ENCODE assay signal across 8 mouse cellular contexts in the genomic region with DNA sequence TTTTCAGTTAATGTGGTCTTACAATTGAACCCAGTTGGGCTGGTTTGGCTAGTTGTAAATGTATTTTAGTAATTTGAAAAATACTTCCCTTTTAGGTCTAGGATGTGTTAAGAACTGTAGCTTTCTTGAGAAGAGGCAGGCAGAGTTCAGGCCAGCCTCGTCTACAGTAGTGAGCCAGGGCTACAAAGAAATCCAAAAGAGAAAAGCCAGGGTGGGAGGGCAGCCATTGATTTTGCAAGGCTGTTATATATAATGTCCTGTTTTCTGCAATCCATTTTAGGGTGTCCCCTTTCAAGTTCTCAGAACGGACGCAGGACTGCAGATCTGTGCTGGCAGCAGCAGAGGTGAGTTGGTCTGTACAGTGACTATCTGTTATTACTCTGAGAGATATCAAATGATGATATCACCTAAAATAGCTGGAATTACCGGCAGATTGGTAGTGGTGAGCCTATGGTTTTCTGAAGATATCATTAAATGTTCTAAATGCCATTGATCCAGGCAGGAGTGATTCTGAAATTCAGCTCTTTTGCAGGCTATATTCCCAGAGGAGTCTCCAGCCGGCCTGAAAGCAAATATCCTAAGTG. TPM values are rescaled to one million over a fixed set of nuclear protein-coding genes. Genes with fewer than 3 reads are reported as not detected.
DNase-seq lines count a peak whose midpoint lies in the region; ATAC-seq and TF ChIP-seq lines count a peak whose summit lies in the region.

No protein-coding gene starts in this region.

- H3K27ac ChIP-seq in kidney, embryonic 14.5 days (ENCODE audit: low read depth, low read length), result peak overlapping the region; percentile 91; the same call in 1 of the 2 replicates
- H3K27ac ChIP-seq in bone marrow macrophage, adult 2 months (ENCODE audit: insufficient read depth, low read depth, low read length), result peak overlapping the region; percentile 37
- peak overlapping the region; percentile 40; the same call in 1 of the 2 replicates for H3K27ac ChIP-seq in hindbrain, embryonic 16.5 days (ENCODE audit: low read depth, low read length)
- H3K27ac ChIP-seq in midbrain, embryonic 15.5 days, result peak overlapping the region; percentile 36

- H3K9ac ChIP-seq in kidney, embryonic 14.5 days (ENCODE audit: low read depth, low read length), result peak overlapping the region; percentile 92
- peak overlapping the region; percentile 53 for H3K9ac ChIP-seq in hindbrain, embryonic 16.5 days (ENCODE audit: low read depth, low read length)
- peak overlapping the region; percentile 97; the same call in 1 of the 2 replicates for H3K9ac ChIP-seq in midbrain, embryonic 15.5 days

- DNase-seq in kidney, adult 8-10 months, result no peak
- no peak for DNase-seq in ovary, postnatal 10 days (ENCODE audit: low spot score)
- DNase-seq in cerebellum, adult 11-12 months, result no peak
- no peak for DNase-seq in kidney, adult 9 months

- 8% methylated on average over 5 of the region's 5 CpGs for WGBS in kidney, embryonic 14.5 days
- WGBS in hindbrain, embryonic 16.5 days, result 10% methylated on average over 5 of the region's 5 CpGs
- 15% methylated on average over 5 of the region's 5 CpGs for WGBS in midbrain, embryonic 15.5 days

- no peaks in the 10 kb centered on the region for H3K27me3 ChIP-seq in kidney, embryonic 14.5 days (ENCODE audit: control insufficient read depth, insufficient read depth, low read length)
- H3K27me3 ChIP-seq in hindbrain, embryonic 16.5 days (replicated peaks; ENCODE audit: control insufficient read depth, insufficient read depth, low read length), result no peaks in the 10 kb centered on the region
- H3K27me3 ChIP-seq in midbrain, embryonic 15.5 days (replicated peaks), result no peaks in the 10 kb centered on the region

- H3K9me3 ChIP-seq in kidney, embryonic 14.5 days (ENCODE audit: control insufficient read depth, low read length), result no peaks in the 10 kb centered on the region
- H3K9me3 ChIP-seq in hindbrain, embryonic 16.5 days (ENCODE audit: control insufficient read depth, low read length), result no peaks in the 10 kb centered on the region
- no peaks in the 10 kb centered on the region for H3K9me3 ChIP-seq in midbrain, embryonic 15.5 days

- no peak for TF ChIP-seq CTCF in bone marrow macrophage, adult 2 months (IDR thresholded peaks at IDR 0.05; ENCODE audit: low read depth, low read length)

- H3K36me3 ChIP-seq in kidney, embryonic 14.5 days (ENCODE audit: control insufficient read depth, insufficient read depth, low read length), result peaks cover 55% of the 10 kb centered on the region
- H3K36me3 ChIP-seq in hindbrain, embryonic 16.5 days (ENCODE audit: control insufficient read depth, insufficient read depth, low read length), result peaks cover 23% of the 10 kb centered on the region
- peaks cover 26% of the 10 kb centered on the region for H3K36me3 ChIP-seq in midbrain, embryonic 15.5 days (replicated peaks)

- no peak for ATAC-seq in kidney, embryonic 14.5 days (ENCODE audit: low FRiP score, low TSS enrichment)
- no peak for ATAC-seq in hindbrain, embryonic 16.5 days
- ATAC-seq in midbrain, embryonic 15.5 days (replicated peaks), result no peak

- H3K4me2 ChIP-seq in kidney, embryonic 14.5 days (replicated peaks; ENCODE audit: low read depth, low read length), result peak overlapping the region; percentile 65
- peak overlapping the region; percentile 56 for H3K4me2 ChIP-seq in hindbrain, embryonic 16.5 days (ENCODE audit: low read length)
- peak overlapping the region; percentile 87 for H3K4me2 ChIP-seq in midbrain, embryonic 15.5 days

- H3K4me1 ChIP-seq in kidney, embryonic 14.5 days (ENCODE audit: control insufficient read depth, insufficient read depth, low read length), result peaks cover 19% of the 10 kb centered on the region
- H3K4me1 ChIP-seq in bone marrow macrophage, adult 2 months (ENCODE audit: control insufficient read depth, insufficient read depth, low read length), result peaks cover 18% of the 10 kb centered on the region
- peaks cover 24% of the 10 kb centered on the region for H3K4me1 ChIP-seq in hindbrain, embryonic 16.5 days (ENCODE audit: control insufficient read depth, insufficient read depth, low read depth, low read length)
- peaks cover 44% of the 10 kb centered on the region for H3K4me1 ChIP-seq in midbrain, embryonic 15.5 days

- no peak for TF ChIP-seq POLR2A in bone marrow macrophage, adult 2 months (IDR thresholded peaks at IDR 0.05; ENCODE audit: borderline replicate concordance, low read depth, low read length)

- peak overlapping the region; percentile 96 for H3K4me3 ChIP-seq in kidney, embryonic 14.5 days (ENCODE audit: low read length)
- peak overlapping the region; percentile 84 for H3K4me3 ChIP-seq in bone marrow macrophage, adult 2 months (ENCODE audit: insufficient read depth, low read length)
- peak overlapping the region; percentile 81 for H3K4me3 ChIP-seq in hindbrain, embryonic 16.5 days (ENCODE audit: low read length)
- H3K4me3 ChIP-seq in midbrain, embryonic 15.5 days, result peak overlapping the region; percentile 78

RNA-seq across cellular contexts. Expression of a gene that starts 29.9 kb away (rescaled TPM):
- 1.2 and 1.4 TPM in 2 replicates for polyA plus RNA-seq in kidney, embryonic 14.5 days (2014; fragmentation: Nextera tagmentation; extraction: Ambion mirVana)
- polyA plus RNA-seq in bone marrow macrophage, adult 2 months (2012; ENCODE audit: insufficient read depth, insufficient read length, missing spikeins), result 107 and 114 TPM in 2 replicates
- 35.3 and 36.6 TPM in 2 replicates for polyA plus RNA-seq in hindbrain, embryonic 16.5 days (2015; fragmentation: Nextera tagmentation; extraction: Ambion mirVana)
- polyA plus RNA-seq in midbrain, embryonic 15.5 days (2015; fragmentation: Nextera tagmentation; extraction: Ambion mirVana), result 35.8 and 38.8 TPM in 2 replicates

RNA-seq across cellular contexts. Expression of a gene that starts 44.1 kb away (rescaled TPM):
- 16.4 and 18.7 TPM in 2 replicates for polyA plus RNA-seq in kidney, embryonic 14.5 days (2014; fragmentation: Nextera tagmentation; extraction: Ambion mirVana)
- 10.0 and 10.1 TPM in 2 replicates for polyA plus RNA-seq in bone marrow macrophage, adult 2 months (2012; ENCODE audit: insufficient read depth, insufficient read length, missing spikeins)
- 8.4 and 9.7 TPM in 2 replicates for polyA plus RNA-seq in hindbrain, embryonic 16.5 days (2015; fragmentation: Nextera tagmentation; extraction: Ambion mirVana)
- 12.1 and 12.4 TPM in 2 replicates for polyA plus RNA-seq in midbrain, embryonic 15.5 days (2015; fragmentation: Nextera tagmentation; extraction: Ambion mirVana)

RNA-seq across cellular contexts. Expression of a gene that starts 44.2 kb away (rescaled TPM):
- 63.4 and 63.8 TPM in 2 replicates for polyA plus RNA-seq in kidney, embryonic 14.5 days (2014; fragmentation: Nextera tagmentation; extraction: Ambion mirVana)
- 31.1 and 40.5 TPM in 2 replicates for polyA plus RNA-seq in bone marrow macrophage, adult 2 months (2012; ENCODE audit: insufficient read depth, insufficient read length, missing spikeins)
- 26.4 and 26.7 TPM in 2 replicates for polyA plus RNA-seq in hindbrain, embryonic 16.5 days (2015; fragmentation: Nextera tagmentation; extraction: Ambion mirVana)
- polyA plus RNA-seq in midbrain, embryonic 15.5 days (2015; fragmentation: Nextera tagmentation; extraction: Ambion mirVana), result 21.6 and 23.3 TPM in 2 replicates

RNA-seq across cellular contexts. Expression of a gene that starts 53.2 kb away (rescaled TPM):
- polyA plus RNA-seq in kidney, embryonic 14.5 days (2014; fragmentation: Nextera tagmentation; extraction: Ambion mirVana), result 3,178 and 3,504 TPM in 2 replicates
- 902 and 1,063 TPM in 2 replicates for polyA plus RNA-seq in bone marrow macrophage, adult 2 months (2012; ENCODE audit: insufficient read depth, insufficient read length, missing spikeins)
- polyA plus RNA-seq in hindbrain, embryonic 16.5 days (2015; fragmentation: Nextera tagmentation; extraction: Ambion mirVana), result 4,470 and 4,568 TPM in 2 replicates
- polyA plus RNA-seq in midbrain, embryonic 15.5 days (2015; fragmentation: Nextera tagmentation; extraction: Ambion mirVana), result 4,689 and 4,874 TPM in 2 replicates

Comparison
In these comparisons a context has a peak if more than half of its experiments do, and no peak if none do; other contexts are left out.
1. H3K27ac ChIP-seq: peak in every context shown above with its lines; median percentile 91 in kidney, embryonic 14.5 days; 40 in hindbrain, embryonic 16.5 days; 37 in bone marrow macrophage, adult 2 months; 36 in midbrain, embryonic 15.5 days.
2. RNA of a gene that starts 29.9 kb away (polyA plus RNA-seq): 107 to 114 TPM in bone marrow macrophage, adult 2 months, 35.8 to 38.8 TPM in midbrain, embryonic 15.5 days and 35.3 to 36.6 TPM in hindbrain, embryonic 16.5 days; 1.2 to 1.4 TPM in kidney, embryonic 14.5 days; every median in the first group is over 10 times any median in the second.
3. Peak in every context shown above with its lines, with median percentiles within 50 percentile points of each other: H3K4me2 ChIP-seq, H3K4me3 ChIP-seq and H3K9ac ChIP-seq.